Mouse (Mus musculus) G1E (cell line): ENCODE results near the gene Smap1.

Source experiments
- CTCF ChIP-seq: IDR thresholded peaks from 2 replicates; pipeline ENCODE4 v1.5.1; 2012; ENCODE audit warnings: low read depth, low read length, inconsistent platforms, mixed read lengths
- GATA1 ChIP-seq: IDR thresholded peaks from 2 replicates; pipeline ENCODE4 v1.6.1; 2012; ENCODE audit warnings: borderline replicate concordance, low read length, inconsistent platforms, mixed read lengths
- GATA2 ChIP-seq: IDR thresholded peaks from 2 replicates; pipeline ENCODE4 v1.6.1; 2012; ENCODE audit warnings: low read depth, low read length, inconsistent platforms, borderline replicate concordance
- POLR2AphosphoS5 ChIP-seq: IDR thresholded peaks from 2 replicates; pipeline ENCODE4 v1.6.1; 2012; ENCODE audit warnings: low read depth, low read length, inconsistent platforms; ENCODE audit not compliant: insufficient replicate concordance

GRCm38 (mm10) chr1:23935408-23935762 is 13.3 kb upstream of the Smap1 start:
- TF ChIP-seq CTCF (no peak), GATA1 (no peak), GATA2 (no peak), POLR2AphosphoS5 (no peak)
